Mouse (Mus musculus) left cerebral cortex, adult 6 months (tissue): ENCODE results near the gene Mycs. TPM values are rescaled to one million over a fixed set of nuclear protein-coding genes. Genes with fewer than 3 reads are reported as not detected.

Experiments used
- long read RNA-seq, 2 experiments: library from polyadenylated mRNA; unstranded; transcript quantifications; one replicate each; pipeline ENCODE4 v2.0.0; 2019 to 2020
- polyA plus RNA-seq: library from polyadenylated mRNA; unstranded; fragments of <200 nt; fragmentation: Nextera tagmentation; gene quantifications from 2 replicates; pipeline ENCODE4 v1.2.3, GENCODE M21; 2021

The Mycs gene
- not detected in 2 replicates for polyA plus RNA-seq
- long read RNA-seq, experiment 1: 0 reads
- long read RNA-seq, experiment 2: 0 reads

GRCm38 (mm10) chrX:5469165-5469564, at the start of gene Mycs:
TSS of gene Mycs (minus strand) at chrX:5469265.

Other genes starting within 250 kb of the Mycs start
- not detected in 2 replicates for gene Btbd35f7, start 199.8 kb upstream of the Mycs start, polyA plus RNA-seq